Mouse (Mus musculus): ENCODE data around the gene Mlxip.

- TF ChIP-seq CTCF (IDR thresholded peaks at IDR 0.05) = peak; percentile 57
- TF ChIP-seq EP300 (IDR thresholded peaks at IDR 0.05) = no peak
Measured at GRCm38 (mm10) chr5:123350386-123350785, 44.2 kb upstream of the Mlxip start.

Data from lung, postnatal 0 days (tissue).